Mouse (Mus musculus): ENCODE data around the gene Ssh1.

DNA sequence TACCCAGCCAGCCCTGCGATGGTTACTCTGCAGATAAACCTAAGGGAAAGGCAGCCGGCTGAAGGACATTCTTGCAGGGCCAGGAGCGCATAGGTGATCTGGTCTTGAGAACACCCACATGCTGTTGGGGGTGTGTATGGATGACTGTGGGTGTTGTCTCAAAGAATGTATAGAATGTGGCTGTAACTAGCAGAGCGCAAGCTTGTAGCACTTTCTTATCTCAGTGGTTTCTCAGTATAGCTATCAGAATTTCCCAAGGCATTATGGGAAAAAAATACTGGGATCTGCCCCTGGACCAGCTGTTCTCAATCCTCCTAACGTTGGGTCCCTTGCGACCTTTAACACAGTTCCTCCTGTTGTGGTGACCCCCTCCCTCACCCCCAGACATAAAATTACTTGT, 59.8 kb downstream of the Ssh1 start:
- TF ChIP-seq CTCF (IDR thresholded peaks at IDR 0.05; ENCODE audit: low read depth) (no peak), EP300 (IDR thresholded peaks at IDR 0.05; ENCODE audit: low read depth) (no peak)
